Mouse (Mus musculus): Measurements from ENCODE around the gene Psmb10.

DNA sequence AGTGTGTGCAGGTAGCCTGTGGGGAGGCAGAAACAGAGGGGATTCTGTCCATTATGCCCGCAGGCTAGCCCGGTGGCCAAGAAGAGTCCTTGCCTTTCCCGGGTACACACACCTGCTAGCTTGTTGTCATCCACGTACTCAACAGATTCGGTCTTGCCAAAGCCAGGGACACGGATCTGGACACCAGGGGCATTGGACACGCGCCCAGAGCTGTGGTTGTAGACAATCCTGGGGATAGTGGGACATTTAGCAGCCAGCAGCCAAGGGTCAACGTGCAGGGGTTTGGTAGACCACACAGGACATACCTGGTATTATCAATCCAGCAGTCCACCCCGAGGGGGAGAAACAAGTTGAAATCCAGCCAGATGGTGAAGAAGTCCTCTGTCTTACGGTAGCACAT lies 3.8 kb upstream of the Psmb10 start:
- TF ChIP-seq EP300 (IDR thresholded peaks at IDR 0.05; ENCODE audit: low read depth) (no peak), CTCF (IDR thresholded peaks at IDR 0.05; ENCODE audit: low read depth) (no peak)
